Mouse (Mus musculus): ENCODE data around the gene Plekha7. TPM values are rescaled to one million over a fixed set of nuclear protein-coding genes. Genes with fewer than 3 reads are reported as not detected.

Gene Plekha7
- polyA plus RNA-seq, 1 experiment from 2014 or later, result 4.2 TPM

DNA sequence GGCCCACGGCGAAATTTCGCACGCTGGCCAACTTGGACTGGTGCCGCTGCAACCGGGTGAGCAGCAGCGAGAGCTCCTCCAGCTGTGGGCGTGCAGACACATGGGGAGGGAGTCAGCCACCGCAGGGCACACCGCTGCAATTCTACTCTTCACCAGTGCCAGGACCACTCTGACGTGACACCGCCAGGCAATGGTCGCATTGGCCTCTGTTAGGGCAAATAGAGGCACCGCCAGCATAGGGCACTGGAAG lies 151.4 kb downstream of the Plekha7 start:
- H3K36me3 ChIP-seq (ENCODE audit: control insufficient read depth, insufficient read depth), result no peaks in the 10 kb centered on the region
- no peak overlapping the region for H3K9ac ChIP-seq (ENCODE audit: low read depth, low read length)
- H3K4me1 ChIP-seq (ENCODE audit: control insufficient read depth, low read depth, low read length), result no peaks in the 10 kb centered on the region
- ATAC-seq (ENCODE audit: low read depth), result no peak
- WGBS (ENCODE audit: insufficient replicate concordance), result 64% methylated on average over 14 of the region's 14 CpGs
- H3K4me3 ChIP-seq (ENCODE audit: low read depth, low read length), result no peak overlapping the region
- H3K4me2 ChIP-seq (ENCODE audit: low read depth, low read length), result no peak overlapping the region
- H3K27me3 ChIP-seq (ENCODE audit: control insufficient read depth, insufficient read depth, low read depth, low read length), result no peaks in the 10 kb centered on the region
- no peak overlapping the region for H3K27ac ChIP-seq (ENCODE audit: low read length)
- H3K9me3 ChIP-seq (replicated peaks; ENCODE audit: control insufficient read depth, low read length), result no peaks in the 10 kb centered on the region

DNA sequence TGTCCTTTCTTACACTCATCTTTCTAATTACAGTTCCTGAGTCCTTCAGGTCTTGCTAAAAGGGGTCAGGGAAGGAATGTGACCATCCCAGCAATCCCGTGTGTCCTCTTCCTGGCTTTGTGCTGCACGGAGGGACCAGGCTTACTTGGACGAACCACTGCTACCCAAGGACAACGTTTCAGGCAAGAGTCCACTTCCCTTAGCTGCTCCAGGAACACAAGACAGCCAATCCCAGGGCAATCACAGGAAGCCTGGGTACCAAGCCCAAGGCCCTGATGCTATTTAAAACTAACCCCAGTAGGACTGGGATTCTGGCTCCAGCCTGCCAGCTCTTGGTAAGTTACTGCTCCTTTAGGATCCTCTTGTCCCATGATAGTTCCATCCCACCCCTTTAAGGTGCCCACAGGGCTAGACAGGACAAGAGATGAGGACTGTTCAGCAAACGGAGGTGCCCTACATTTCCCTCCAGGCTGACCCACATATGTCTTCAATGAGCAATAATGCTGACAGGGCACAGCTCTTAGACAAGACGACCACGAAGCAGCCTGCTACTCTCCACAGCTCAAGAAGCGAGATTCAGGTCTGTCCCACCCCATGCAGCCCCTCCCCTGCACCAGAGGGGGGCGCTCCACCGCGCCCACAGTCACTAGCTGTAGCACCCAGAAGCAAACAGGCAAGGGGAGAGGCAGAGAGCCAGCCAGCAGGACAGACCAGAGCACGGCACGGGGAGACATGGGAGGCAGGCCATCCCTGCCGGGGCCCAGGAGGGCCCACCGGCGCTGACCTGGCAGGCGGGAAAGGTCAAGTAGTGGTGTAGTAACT lies 151.9 kb downstream of the Plekha7 start:
- Histone ChIP-seq H3K36me3 (ENCODE audit: control insufficient read depth, insufficient read depth) (no peaks in the 10 kb centered on the region), H3K27ac (ENCODE audit: low read length) (no peak overlapping the region), H3K9ac (ENCODE audit: low read depth, low read length) (no peak overlapping the region), H3K4me3 (ENCODE audit: low read depth, low read length) (no peak overlapping the region), H3K9me3 (replicated peaks; ENCODE audit: control insufficient read depth, low read length) (no peaks in the 10 kb centered on the region), H3K27me3 (ENCODE audit: control insufficient read depth, insufficient read depth, low read depth, low read length) (no peaks in the 10 kb centered on the region), H3K4me1 (ENCODE audit: control insufficient read depth, low read depth, low read length) (no peaks in the 10 kb centered on the region), H3K4me2 (ENCODE audit: low read depth, low read length) (no peak overlapping the region)
- 41% methylated on average over 17 of the region's 17 CpGs for WGBS (ENCODE audit: insufficient replicate concordance)
- no peak for ATAC-seq (ENCODE audit: low read depth)

- Histone ChIP-seq H3K4me1 (ENCODE audit: control insufficient read depth, low read depth, low read length) (no peaks in the 10 kb centered on the region), H3K27me3 (ENCODE audit: control insufficient read depth, insufficient read depth, low read depth, low read length) (no peaks in the 10 kb centered on the region), H3K9me3 (replicated peaks; ENCODE audit: control insufficient read depth, low read length) (no peaks in the 10 kb centered on the region), H3K4me3 (ENCODE audit: low read depth, low read length) (no peak overlapping the region), H3K36me3 (ENCODE audit: control insufficient read depth, insufficient read depth) (no peaks in the 10 kb centered on the region), H3K9ac (ENCODE audit: low read depth, low read length) (no peak overlapping the region), H3K4me2 (ENCODE audit: low read depth, low read length) (no peak overlapping the region), H3K27ac (ENCODE audit: low read length) (no peak overlapping the region)
- ATAC-seq (ENCODE audit: low read depth), result no peak
- 12% methylated on average over 2 of the region's 2 CpGs for WGBS (ENCODE audit: insufficient replicate concordance)
These were observed 154.3 kb downstream of the Plekha7 start for GRCm38 (mm10) chr7:116153781-116154368.

GRCm38 (mm10) chr7:116149568-116149967 lies 158.6 kb downstream of the Plekha7 start:
- Histone ChIP-seq H3K9ac (ENCODE audit: low read depth, low read length) (no peak overlapping the region), H3K27me3 (ENCODE audit: control insufficient read depth, insufficient read depth, low read depth, low read length) (no peaks in the 10 kb centered on the region), H3K27ac (ENCODE audit: low read length) (no peak overlapping the region), H3K4me1 (ENCODE audit: control insufficient read depth, low read depth, low read length) (no peaks in the 10 kb centered on the region), H3K9me3 (replicated peaks; ENCODE audit: control insufficient read depth, low read length) (no peaks in the 10 kb centered on the region), H3K4me2 (ENCODE audit: low read depth, low read length) (no peak overlapping the region), H3K36me3 (ENCODE audit: control insufficient read depth, insufficient read depth) (no peaks in the 10 kb centered on the region), H3K4me3 (ENCODE audit: low read depth, low read length) (no peak overlapping the region)
- WGBS (ENCODE audit: insufficient replicate concordance), result 20% methylated on average over 4 of the region's 4 CpGs
- ATAC-seq (ENCODE audit: low read depth), result no peak

GRCm38 (mm10) chr7:116147114-116147513 lies 161.1 kb downstream of the Plekha7 start:
- no peaks in the 10 kb centered on the region for H3K27me3 ChIP-seq (ENCODE audit: control insufficient read depth, insufficient read depth, low read depth, low read length)
- H3K9ac ChIP-seq (ENCODE audit: low read depth, low read length), result no peak overlapping the region
- H3K36me3 ChIP-seq (ENCODE audit: control insufficient read depth, insufficient read depth), result no peaks in the 10 kb centered on the region
- H3K9me3 ChIP-seq (replicated peaks; ENCODE audit: control insufficient read depth, low read length), result no peaks in the 10 kb centered on the region
- no peaks in the 10 kb centered on the region for H3K4me1 ChIP-seq (ENCODE audit: control insufficient read depth, low read depth, low read length)
- no peak for ATAC-seq (ENCODE audit: low read depth)
- H3K4me3 ChIP-seq (ENCODE audit: low read depth, low read length), result no peak overlapping the region
- WGBS (ENCODE audit: insufficient replicate concordance), result 67% methylated on average over 2 of the region's 2 CpGs
- H3K4me2 ChIP-seq (ENCODE audit: low read depth, low read length), result no peak overlapping the region
- H3K27ac ChIP-seq (ENCODE audit: low read length), result no peak overlapping the region

- Histone ChIP-seq H3K36me3 (ENCODE audit: control insufficient read depth, insufficient read depth) (no peaks in the 10 kb centered on the region), H3K9ac (ENCODE audit: low read depth, low read length) (no peak overlapping the region), H3K27ac (ENCODE audit: low read length) (no peak overlapping the region), H3K4me2 (ENCODE audit: low read depth, low read length) (no peak overlapping the region), H3K4me3 (ENCODE audit: low read depth, low read length) (no peak overlapping the region), H3K27me3 (ENCODE audit: control insufficient read depth, insufficient read depth, low read depth, low read length) (no peaks in the 10 kb centered on the region), H3K9me3 (replicated peaks; ENCODE audit: control insufficient read depth, low read length) (no peaks in the 10 kb centered on the region), H3K4me1 (ENCODE audit: control insufficient read depth, low read depth, low read length) (no peaks in the 10 kb centered on the region)
- 80% methylated on average over 6 of the region's 6 CpGs for WGBS (ENCODE audit: insufficient replicate concordance)
- ATAC-seq (ENCODE audit: low read depth), result no peak
These were observed 163.1 kb downstream of the Plekha7 start for GRCm38 (mm10) chr7:116145030-116145429.

DNA sequence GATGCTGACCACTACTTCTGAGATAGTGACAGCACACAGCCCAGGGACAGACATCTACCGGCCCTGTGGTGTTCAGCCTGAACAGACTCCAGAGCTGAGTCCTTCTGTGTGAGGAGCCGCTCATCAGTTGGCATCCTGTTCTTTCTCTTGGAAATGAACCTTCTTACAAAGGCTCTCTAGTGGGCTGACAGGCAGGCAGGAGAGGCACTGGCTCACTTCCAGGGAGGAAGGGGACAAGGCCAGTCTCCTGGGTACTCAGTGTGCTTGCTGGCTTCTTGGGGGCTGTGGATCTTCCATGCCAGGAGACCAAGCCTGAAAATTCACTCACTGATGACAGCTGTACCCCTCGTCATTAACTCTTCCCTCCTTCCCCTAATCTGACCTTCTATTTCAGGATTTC lies 170.5 kb downstream of the Plekha7 start:
- 51% methylated on average over 3 of the region's 3 CpGs for WGBS (ENCODE audit: insufficient replicate concordance)
- Histone ChIP-seq H3K4me2 (ENCODE audit: low read depth, low read length) (no peak overlapping the region), H3K4me1 (ENCODE audit: control insufficient read depth, low read depth, low read length) (no peaks in the 10 kb centered on the region), H3K9me3 (replicated peaks; ENCODE audit: control insufficient read depth, low read length) (no peaks in the 10 kb centered on the region), H3K9ac (ENCODE audit: low read depth, low read length) (no peak overlapping the region), H3K4me3 (ENCODE audit: low read depth, low read length) (no peak overlapping the region), H3K27me3 (ENCODE audit: control insufficient read depth, insufficient read depth, low read depth, low read length) (no peaks in the 10 kb centered on the region), H3K27ac (ENCODE audit: low read length) (no peak overlapping the region), H3K36me3 (ENCODE audit: control insufficient read depth, insufficient read depth) (no peaks in the 10 kb centered on the region)
- no peak for ATAC-seq (ENCODE audit: low read depth)

- Histone ChIP-seq H3K9ac (ENCODE audit: low read depth, low read length) (no peak overlapping the region), H3K4me3 (ENCODE audit: low read depth, low read length) (no peak overlapping the region)
- 42% methylated on average over 12 of the region's 12 CpGs for WGBS (ENCODE audit: insufficient replicate concordance)
These were observed 171.0 kb downstream of the Plekha7 start for GRCm38 (mm10) chr7:116137149-116137548.

GRCm38 (mm10) chr7:116134413-116135292 lies 173.5 kb downstream of the Plekha7 start:
- H3K4me2 ChIP-seq (ENCODE audit: low read depth, low read length), result no peak overlapping the region
- no peaks in the 10 kb centered on the region for H3K9me3 ChIP-seq (replicated peaks; ENCODE audit: control insufficient read depth, low read length)
- H3K9ac ChIP-seq (ENCODE audit: low read depth, low read length), result no peak overlapping the region
- 72% methylated on average over 31 of the region's 31 CpGs for whole genome bisulfite sequencing (ENCODE audit: insufficient replicate concordance)
- no peak overlapping the region for H3K27ac ChIP-seq (ENCODE audit: low read length)
- no peaks in the 10 kb centered on the region for H3K27me3 ChIP-seq (ENCODE audit: control insufficient read depth, insufficient read depth, low read depth, low read length)
- ATAC-seq (ENCODE audit: low read depth), result no peak
- H3K36me3 ChIP-seq (ENCODE audit: control insufficient read depth, insufficient read depth), result no peaks in the 10 kb centered on the region
- H3K4me3 ChIP-seq (ENCODE audit: low read depth, low read length), result no peak overlapping the region
- no peaks in the 10 kb centered on the region for H3K4me1 ChIP-seq (ENCODE audit: control insufficient read depth, low read depth, low read length)

More at GRCm38 (mm10) chr7:116137149-116137548, 171.0 kb downstream of the Plekha7 start:
- no peak overlapping the region for H3K27ac ChIP-seq (ENCODE audit: low read length)
- no peaks in the 10 kb centered on the region for H3K36me3 ChIP-seq (ENCODE audit: control insufficient read depth, insufficient read depth)
- no peak for ATAC-seq (ENCODE audit: low read depth)
- H3K4me2 ChIP-seq (ENCODE audit: low read depth, low read length), result no peak overlapping the region
- H3K4me1 ChIP-seq (ENCODE audit: control insufficient read depth, low read depth, low read length), result no peaks in the 10 kb centered on the region
- no peaks in the 10 kb centered on the region for H3K27me3 ChIP-seq (ENCODE audit: control insufficient read depth, insufficient read depth, low read depth, low read length)
- H3K9me3 ChIP-seq (replicated peaks; ENCODE audit: control insufficient read depth, low read length), result no peaks in the 10 kb centered on the region

Data from liver, embryonic 16.5 days (tissue).